In genomic region chr2:38691542-38691941, GRCm38 (mm10) we compare ENCODE assay signal across 10 mouse cellular contexts. TPM values are rescaled to one million over a fixed set of nuclear protein-coding genes. Genes with fewer than 3 reads are reported as not detected.
DNase-seq lines count a peak whose midpoint lies in the region; ATAC-seq lines count a peak whose summit lies in the region.
"Had no signal": no experiment of that assay in that cellular context is flagged by ENCODE, and none has a peak within 500 bp of the region (broad histone marks: within the 10 kb centered on the region; RNA-seq: fewer than 3 reads in every experiment).

No protein-coding gene starts in this region.

- H3K27ac ChIP-seq in midbrain, embryonic 14.5 days (replicated peaks; ENCODE audit: low read depth, low read length), result no peak overlapping the region
- H3K27ac ChIP-seq in midbrain, embryonic 15.5 days, result no peak overlapping the region
- no peak overlapping the region for H3K27ac ChIP-seq in intestine, embryonic 15.5 days

- no peak overlapping the region for H3K4me2 ChIP-seq in midbrain, embryonic 14.5 days (ENCODE audit: low read length)
- H3K4me2 ChIP-seq in midbrain, embryonic 15.5 days, result no peak overlapping the region
- no peak overlapping the region for H3K4me2 ChIP-seq in intestine, embryonic 15.5 days (replicated peaks)

- DNase-seq in cerebellum, adult 11-12 months, result no peak
- peak; percentile 65 for DNase-seq in midbrain, embryonic 14.5 days
- DNase-seq in c-Kit-positive CD71-positive TER-119-negative erythroid progenitor cells, embryonic 14.5 days (ENCODE audit: low read depth), result peak; percentile 24
- no peak for DNase-seq in T-cell, adult 2 months (ENCODE audit: low spot score)

- H3K36me3 ChIP-seq in midbrain, embryonic 14.5 days (ENCODE audit: control insufficient read depth, insufficient read depth, low read length), result no peaks in the 10 kb centered on the region
- H3K36me3 ChIP-seq in midbrain, embryonic 15.5 days (replicated peaks), result no peaks in the 10 kb centered on the region
- H3K36me3 ChIP-seq in intestine, embryonic 15.5 days, result no peaks in the 10 kb centered on the region

- H3K27me3 ChIP-seq in midbrain, embryonic 14.5 days (ENCODE audit: control insufficient read depth, insufficient read depth, low read length), result peaks cover 10% of the 10 kb centered on the region; the same call in 1 of the 2 replicates
- H3K27me3 ChIP-seq in midbrain, embryonic 15.5 days (replicated peaks), result peaks cover 3% of the 10 kb centered on the region; the same call in 1 of the 2 replicates
- 0 out of 2 replicates have a peak, but pooled peaks cover 8% of the 10 kb centered on the region for H3K27me3 ChIP-seq in intestine, embryonic 15.5 days (replicated peaks)

- H3K4me3 ChIP-seq in midbrain, embryonic 14.5 days (replicated peaks; ENCODE audit: low read depth, low read length), result no peak overlapping the region
- H3K4me3 ChIP-seq in midbrain, embryonic 15.5 days, result no peak overlapping the region
- no peak overlapping the region for H3K4me3 ChIP-seq in intestine, embryonic 15.5 days (replicated peaks)

- peak; percentile 27; the same call in 1 of the 2 replicates for ATAC-seq in cerebellum, adult (ENCODE audit: insufficient number of reproducible peaks, low FRiP score, low TSS enrichment)
- ATAC-seq in midbrain, embryonic 14.5 days (ENCODE audit: low FRiP score, low TSS enrichment), result no peak
- ATAC-seq in midbrain, embryonic 15.5 days (replicated peaks), result no peak
- peak; percentile 24; the same call in 1 of the 2 replicates for ATAC-seq in intestine, embryonic 15.5 days
- 0 out of 2 replicates have a peak, but pooled peaks have one; percentile 35 for ATAC-seq in megakaryocyte progenitor cell, adult 5-6 weeks (replicated peaks; ENCODE audit: poor library complexity)

- peaks cover 25% of the 10 kb centered on the region for H3K4me1 ChIP-seq in midbrain, embryonic 14.5 days (ENCODE audit: control insufficient read depth, insufficient read depth, low read length)
- H3K4me1 ChIP-seq in midbrain, embryonic 15.5 days, result peaks cover 29% of the 10 kb centered on the region
- H3K4me1 ChIP-seq in intestine, embryonic 15.5 days (replicated peaks), result peaks cover 9% of the 10 kb centered on the region

- H3K9me3 ChIP-seq in midbrain, embryonic 14.5 days (ENCODE audit: control insufficient read depth, low read length), result no peaks in the 10 kb centered on the region
- no peaks in the 10 kb centered on the region for H3K9me3 ChIP-seq in midbrain, embryonic 15.5 days
- H3K9me3 ChIP-seq in intestine, embryonic 15.5 days, result no peaks in the 10 kb centered on the region

- 28% methylated on average over 8 of the region's 8 CpGs for WGBS in midbrain, embryonic 14.5 days
- 36% methylated on average over 8 of the region's 8 CpGs for WGBS in midbrain, embryonic 15.5 days
- 23% methylated on average over 8 of the region's 8 CpGs for WGBS in intestine, embryonic 15.5 days

- H3K9ac ChIP-seq in midbrain, embryonic 14.5 days (replicated peaks; ENCODE audit: low read length), result no peak overlapping the region
- H3K9ac ChIP-seq in midbrain, embryonic 15.5 days, result no peak overlapping the region
- no peak overlapping the region for H3K9ac ChIP-seq in intestine, embryonic 15.5 days

RNA-seq across cellular contexts. Expression of gene Nr5a1, which starts 22.8 kb away (rescaled TPM):
- 0.07 TPM in 1 of 2 replicates, not detected in the other for polyA plus RNA-seq in midbrain, embryonic 14.5 days (2014; fragmentation: Nextera tagmentation; extraction: Ambion mirVana)
- polyA plus RNA-seq in midbrain, embryonic 15.5 days (2015; fragmentation: Nextera tagmentation; extraction: Ambion mirVana), result 0.58 and 1.0 TPM in 2 replicates
- polyA plus RNA-seq in intestine, embryonic 15.5 days (2015; fragmentation: Nextera tagmentation; extraction: Ambion mirVana), result 0.05 and 1.1 TPM in 2 replicates
- not detected in 2 replicates for total RNA-seq in megakaryocyte progenitor cell, adult 5-6 weeks (2015)
- not detected in 2 replicates for total RNA-seq in megakaryocyte progenitor cell, adult 5-6 weeks (2017)
- polyA plus RNA-seq: heart, embryonic 16.5 days; neural tube, embryonic 14.5 days had no signal

RNA-seq across cellular contexts. Expression of gene Psmb7, which starts 47.7 kb away (rescaled TPM):
- 282 and 322 TPM in 2 replicates for polyA plus RNA-seq in midbrain, embryonic 14.5 days (2014; fragmentation: Nextera tagmentation; extraction: Ambion mirVana)
- 260 and 270 TPM in 2 replicates for polyA plus RNA-seq in midbrain, embryonic 15.5 days (2015; fragmentation: Nextera tagmentation; extraction: Ambion mirVana)
- polyA plus RNA-seq in intestine, embryonic 15.5 days (2015; fragmentation: Nextera tagmentation; extraction: Ambion mirVana), result 243 and 247 TPM in 2 replicates
- total RNA-seq in megakaryocyte progenitor cell, adult 5-6 weeks (2015), result 251 and 258 TPM in 2 replicates
- 275 and 310 TPM in 2 replicates for total RNA-seq in megakaryocyte progenitor cell, adult 5-6 weeks (2017)

Comparison
In these comparisons a context has a peak if more than half of its experiments do, and no peak if none do; other contexts are left out.
1. ATAC-seq: peak in cerebellum, adult (single experiment), intestine, embryonic 15.5 days (single experiment) and megakaryocyte progenitor cell, adult 5-6 weeks (single experiment); none in midbrain, embryonic 14.5 days (single experiment) and midbrain, embryonic 15.5 days (single experiment).
2. DNase-seq: peak in midbrain, embryonic 14.5 days (single experiment) and c-Kit-positive CD71-positive TER-119-negative erythroid progenitor cells, embryonic 14.5 days (single experiment); none in cerebellum, adult 11-12 months (single experiment) and T-cell, adult 2 months (single experiment).